Comparison of ENCODE assay signal across 9 mouse cellular contexts in the genomic region with DNA sequence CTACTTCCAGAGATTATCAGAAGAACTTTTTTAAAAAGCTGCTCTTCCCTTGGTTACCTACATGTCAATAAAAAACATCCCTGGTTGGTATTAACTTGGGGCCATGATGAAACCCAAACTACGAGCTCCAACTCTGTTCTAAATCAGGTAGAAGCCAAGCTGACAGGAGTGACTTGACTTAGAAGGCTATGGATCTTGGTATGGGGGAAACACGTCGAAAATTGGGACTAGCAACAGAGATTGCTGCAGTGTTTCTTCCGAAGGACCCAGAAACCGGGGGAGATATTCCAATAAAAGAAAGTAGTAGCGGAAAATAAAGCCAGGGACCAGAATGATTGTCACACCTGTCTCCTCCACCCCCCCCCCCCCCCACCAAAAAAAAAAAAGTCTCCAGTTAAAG. TPM values are rescaled to one million over a fixed set of nuclear protein-coding genes. Genes with fewer than 3 reads are reported as not detected.
A peak's percentile ranks its signal among the peaks of the same experiment; 100 is the strongest.
DNase-seq lines count a peak whose midpoint lies in the region; ATAC-seq and TF ChIP-seq lines count a peak whose summit lies in the region.
"Had no signal": no experiment of that assay in that cellular context is flagged by ENCODE, and none has a peak within 500 bp of the region (broad histone marks: within the 10 kb centered on the region; RNA-seq: fewer than 3 reads in every experiment).

No protein-coding gene starts in this region.

- peaks cover 73% of the 10 kb centered on the region for H3K27me3 ChIP-seq in lung, embryonic 14.5 days (ENCODE audit: insufficient read depth, low read length)
- H3K27me3 ChIP-seq in embryonic facial prominence, embryonic 15.5 days = peaks cover 66% of the 10 kb centered on the region
- H3K27me3 ChIP-seq in limb, embryonic 10.5 days (ENCODE audit: low read depth, poor library complexity, severe bottlenecking) = peaks cover 100% of the 10 kb centered on the region
- peaks cover 91% of the 10 kb centered on the region for H3K27me3 ChIP-seq in neural tube, embryonic 13.5 days

- peak; percentile 22 for DNase-seq in lung, embryonic 14.5 days
- no peak for DNase-seq in lung, postnatal 14 days
- DNase-seq in limb, embryonic 10.5 days (ENCODE audit: low spot score) = peak; percentile 39
- DNase-seq in layer of hippocampus, postnatal 10 days (ENCODE audit: low spot score in 2 of 2) = no peak
- DNase-seq in adrenal gland, postnatal 36 days = no peak
- no peak for DNase-seq in spleen, adult 18-20 months

- peak overlapping the region; percentile 84 for H3K4me2 ChIP-seq in lung, embryonic 14.5 days
- H3K4me2 ChIP-seq in embryonic facial prominence, embryonic 15.5 days (replicated peaks) = peak overlapping the region; percentile 80
- peak overlapping the region; percentile 74 for H3K4me2 ChIP-seq in neural tube, embryonic 13.5 days

- no peak for TF ChIP-seq CTCF in lung, embryonic 14.5 days (IDR thresholded peaks at IDR 0.05; ENCODE audit: low read depth)

- peaks cover 7% of the 10 kb centered on the region for H3K36me3 ChIP-seq in lung, embryonic 14.5 days (ENCODE audit: insufficient read depth)
- peaks cover 6% of the 10 kb centered on the region; the same call in 1 of the 2 replicates for H3K36me3 ChIP-seq in embryonic facial prominence, embryonic 15.5 days
- H3K36me3 ChIP-seq in limb, embryonic 10.5 days = peaks cover 13% of the 10 kb centered on the region
- H3K36me3 ChIP-seq in neural tube, embryonic 13.5 days = peaks cover 11% of the 10 kb centered on the region

- H3K9ac ChIP-seq in lung, embryonic 14.5 days = no peak overlapping the region
- no peak overlapping the region for H3K9ac ChIP-seq in embryonic facial prominence, embryonic 15.5 days
- H3K9ac ChIP-seq in neural tube, embryonic 13.5 days = no peak overlapping the region

- 10% methylated on average over 6 of the region's 6 CpGs for WGBS in lung, embryonic 14.5 days
- 9% methylated on average over 6 of the region's 6 CpGs for WGBS in embryonic facial prominence, embryonic 15.5 days
- 3% methylated on average over 6 of the region's 6 CpGs for WGBS in limb, embryonic 10.5 days
- WGBS in neural tube, embryonic 13.5 days = 7% methylated on average over 6 of the region's 6 CpGs

- ATAC-seq in lung, embryonic 14.5 days (ENCODE audit: insufficient read depth) = no peak
- ATAC-seq in embryonic facial prominence, embryonic 15.5 days (ENCODE audit: insufficient number of reproducible peaks, low FRiP score, low TSS enrichment, low read depth) = no peak
- ATAC-seq in neural tube, embryonic 13.5 days (ENCODE audit: low read depth) = no peak

- H3K4me3 ChIP-seq in lung, embryonic 14.5 days (ENCODE audit: low read depth, low read length) = peak overlapping the region; percentile 45
- H3K4me3 ChIP-seq in embryonic facial prominence, embryonic 15.5 days (replicated peaks) = peak overlapping the region; percentile 44
- H3K4me3 ChIP-seq in limb, embryonic 10.5 days = peak overlapping the region; percentile 59
- H3K4me3 ChIP-seq in neural tube, embryonic 13.5 days = peak overlapping the region; percentile 45

- no peaks in the 10 kb centered on the region; the same call in 1 of the 2 replicates for H3K9me3 ChIP-seq in lung, embryonic 14.5 days (ENCODE audit: low read depth, low read length)
- no peaks in the 10 kb centered on the region for H3K9me3 ChIP-seq in embryonic facial prominence, embryonic 15.5 days (replicated peaks)
- no peaks in the 10 kb centered on the region for H3K9me3 ChIP-seq in limb, embryonic 10.5 days (replicated peaks)
- no peaks in the 10 kb centered on the region for H3K9me3 ChIP-seq in neural tube, embryonic 13.5 days

- no peak overlapping the region for H3K27ac ChIP-seq in lung, embryonic 14.5 days (ENCODE audit: low read depth)
- H3K27ac ChIP-seq in embryonic facial prominence, embryonic 15.5 days (replicated peaks) = no peak overlapping the region
- H3K27ac ChIP-seq in limb, embryonic 10.5 days = no peak overlapping the region; the same call in 1 of the 2 replicates
- H3K27ac ChIP-seq in neural tube, embryonic 13.5 days (replicated peaks) = no peak overlapping the region

- no peaks in the 10 kb centered on the region; the same call in 1 of the 2 replicates for H3K4me1 ChIP-seq in lung, embryonic 14.5 days (ENCODE audit: insufficient read depth)
- H3K4me1 ChIP-seq in embryonic facial prominence, embryonic 15.5 days = peaks cover 25% of the 10 kb centered on the region
- peaks cover 20% of the 10 kb centered on the region for H3K4me1 ChIP-seq in limb, embryonic 10.5 days
- H3K4me1 ChIP-seq in neural tube, embryonic 13.5 days (replicated peaks) = peaks cover 22% of the 10 kb centered on the region

RNA-seq across cellular contexts. Expression of a gene that starts 5.5 kb away (rescaled TPM):
- 0.14 and 0.22 TPM in 2 replicates for polyA plus RNA-seq in lung, embryonic 14.5 days (2014; fragmentation: Nextera tagmentation; extraction: Ambion mirVana)
- 0.14 TPM in 1 of 2 replicates, not detected in the other for polyA plus RNA-seq in embryonic facial prominence, embryonic 15.5 days (2015; fragmentation: Nextera tagmentation; extraction: Ambion mirVana)
- not detected in 2 replicates for polyA plus RNA-seq in limb, embryonic 10.5 days (2016; fragmentation: Nextera tagmentation; extraction: Ambion mirVana)
- polyA plus RNA-seq in neural tube, embryonic 13.5 days (2015; fragmentation: Nextera tagmentation; extraction: Ambion mirVana) = not detected in 2 replicates
- 1 to 10 TPM in 1 of 2 experiments, under 1 TPM in 1; 0.91 to 1.6 TPM for total RNA-seq in layer of hippocampus, postnatal 10 days (2021)
- total RNA-seq in adrenal gland, postnatal 36 days (2021) = under 1 TPM in 1 of 2 experiments, not detected in 1; 0.33 TPM
- total RNA-seq: common myeloid progenitor, adult 5-6 weeks had no signal

RNA-seq across cellular contexts. Expression of a gene that starts 11.5 kb away (rescaled TPM):
- 33.4 and 33.8 TPM in 2 replicates for polyA plus RNA-seq in lung, embryonic 14.5 days (2014; fragmentation: Nextera tagmentation; extraction: Ambion mirVana)
- 21.9 and 22.7 TPM in 2 replicates for polyA plus RNA-seq in embryonic facial prominence, embryonic 15.5 days (2015; fragmentation: Nextera tagmentation; extraction: Ambion mirVana)
- 16.9 and 22.3 TPM in 2 replicates for polyA plus RNA-seq in limb, embryonic 10.5 days (2016; fragmentation: Nextera tagmentation; extraction: Ambion mirVana)
- 34.2 and 40.7 TPM in 2 replicates for polyA plus RNA-seq in neural tube, embryonic 13.5 days (2015; fragmentation: Nextera tagmentation; extraction: Ambion mirVana)
- 10 to 100 TPM; 34.0 to 48.4 TPM for total RNA-seq in layer of hippocampus, postnatal 10 days (2021)
- 10 to 100 TPM; 51.9 to 73.7 TPM for total RNA-seq in adrenal gland, postnatal 36 days (2021)

RNA-seq across cellular contexts. Expression of a gene that starts 16.1 kb away (rescaled TPM):
- 194 and 200 TPM in 2 replicates for polyA plus RNA-seq in lung, embryonic 14.5 days (2014; fragmentation: Nextera tagmentation; extraction: Ambion mirVana)
- 213 and 215 TPM in 2 replicates for polyA plus RNA-seq in embryonic facial prominence, embryonic 15.5 days (2015; fragmentation: Nextera tagmentation; extraction: Ambion mirVana)
- 96.0 and 135 TPM in 2 replicates for polyA plus RNA-seq in limb, embryonic 10.5 days (2016; fragmentation: Nextera tagmentation; extraction: Ambion mirVana)
- polyA plus RNA-seq in neural tube, embryonic 13.5 days (2015; fragmentation: Nextera tagmentation; extraction: Ambion mirVana) = 210 and 220 TPM in 2 replicates
- 100 to 1,000 TPM; 120 to 128 TPM for total RNA-seq in layer of hippocampus, postnatal 10 days (2021)
- 100 to 1,000 TPM in 1 of 2 experiments, 10 to 100 TPM in 1; 83.7 to 113 TPM for total RNA-seq in adrenal gland, postnatal 36 days (2021)

Comparison
In these comparisons a context has a peak if more than half of its experiments do, and no peak if none do; other contexts are left out.
1. DNase-seq: peak in lung, embryonic 14.5 days (single experiment) and limb, embryonic 10.5 days (single experiment); none in lung, postnatal 14 days (single experiment), layer of hippocampus, postnatal 10 days (0 of 2), adrenal gland, postnatal 36 days (0 of 2) and spleen, adult 18-20 months (0 of 2).
2. Peak in every context shown above with its lines, with median percentiles within 50 percentile points of each other: H3K4me2 ChIP-seq and H3K4me3 ChIP-seq.